Mouse (Mus musculus): ENCODE results near the gene 1600014C10Rik.

Gene 1600014C10Rik

DNA sequence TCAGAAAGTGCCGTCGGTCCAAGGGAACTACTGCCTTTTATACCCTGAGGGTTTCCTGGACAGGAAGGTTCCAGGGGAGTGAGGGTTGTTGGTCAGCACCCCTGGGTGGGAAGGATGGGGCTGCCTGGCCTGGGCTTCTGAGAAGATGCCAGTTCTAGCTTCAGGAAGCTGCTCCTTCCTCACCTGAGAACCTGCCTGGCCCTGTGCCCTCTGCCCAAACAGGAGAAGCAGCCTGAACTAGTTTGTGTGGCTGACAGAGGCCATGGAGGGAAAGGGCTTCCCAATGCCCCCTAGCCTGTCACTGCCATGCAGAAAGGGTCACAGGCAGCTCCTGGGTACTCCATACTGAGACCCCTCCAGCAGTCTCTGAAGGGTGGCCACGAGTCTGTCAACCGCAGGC lies 36.5 kb downstream of the 1600014C10Rik start:
- POLR2A ChIA-PET: interaction anchor here (0.6 to 4.6 kb wide), 8 partner anchors 8 to 679 kb away, joined by 3 to 43 read pairs (median 4); partner anchors contain the start of gene Plekhf1 (in 1 of the 4)

DNA sequence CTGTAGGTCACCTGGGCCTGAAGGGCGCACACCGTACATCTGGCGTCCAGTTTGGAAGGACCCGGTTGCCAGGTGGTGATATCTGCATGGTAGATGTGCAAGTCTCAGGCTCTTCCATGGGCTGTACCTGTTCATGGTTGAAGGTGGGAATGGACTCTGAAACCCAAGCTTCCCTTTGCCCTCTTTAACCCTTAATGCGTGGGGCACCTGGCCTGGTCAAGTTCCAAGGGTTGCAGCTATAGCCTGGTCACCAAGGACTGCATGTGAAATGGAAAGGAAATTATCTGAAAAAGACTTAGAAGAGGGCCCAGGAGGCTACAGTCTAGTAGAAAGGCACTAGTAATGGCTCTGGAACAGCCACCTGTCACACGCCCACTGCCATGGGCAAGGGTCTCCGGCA lies 37.8 kb downstream of the 1600014C10Rik start:
- POLR2A ChIA-PET: interaction anchor here in 2 of 4 experiments (1.0 to 4.6 kb wide), 8 partner anchors 10 to 113 kb away, joined by 3 to 43 read pairs (median 4); partner anchors contain the start of gene Ccne1 (in 1 of the 2)

More for the DNA sequence above, 36.5 kb downstream of the 1600014C10Rik start:
- CTCF ChIA-PET: interaction anchor here in 1 of 4 experiments (4.2 kb wide), 1 partner anchor 19 kb away, joined by 27 read pairs; no protein-coding TSS in a partner anchor

DNA sequence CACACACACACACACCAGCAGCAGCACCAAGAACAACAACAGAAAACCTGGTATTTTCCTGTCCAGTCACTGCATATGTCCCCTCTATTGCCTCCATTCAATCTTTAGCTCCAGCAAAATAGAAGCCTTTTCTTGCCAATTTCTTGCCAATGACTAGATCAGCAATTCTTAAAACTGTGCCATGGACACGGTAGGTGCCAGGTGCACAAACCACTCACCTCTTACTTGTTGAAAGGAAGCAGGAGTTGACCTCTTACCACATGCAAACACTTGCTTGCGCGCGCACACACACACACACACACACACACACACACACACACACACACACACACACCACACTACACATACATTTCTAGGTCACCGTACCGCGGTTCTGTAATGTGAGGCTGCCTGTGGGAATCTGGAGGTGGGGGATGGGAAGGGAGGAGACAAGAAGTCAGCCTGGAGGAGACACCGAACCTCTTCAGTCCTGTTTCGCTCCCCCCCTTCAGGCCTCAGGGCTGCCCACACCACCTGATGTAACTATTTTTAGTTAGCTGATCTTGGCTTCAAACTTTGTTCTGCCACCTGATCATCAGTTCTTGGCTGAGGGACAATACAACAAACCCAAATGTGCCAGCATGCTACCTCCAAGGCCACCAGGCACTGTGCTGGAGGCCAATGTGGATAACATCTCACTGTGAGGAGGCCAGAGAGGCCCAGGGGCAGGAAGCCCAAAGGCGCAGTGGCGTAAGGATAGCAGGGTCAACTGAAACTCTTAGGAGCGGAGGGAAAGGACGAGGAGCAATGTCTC lies 41.8 kb downstream of the 1600014C10Rik start:
- ChIA-PET CTCF (interaction anchor here in 1 of 4 experiments (1.0 kb wide), 2 partner anchors 24 to 33 kb away, joined by 3 read pairs; no protein-coding TSS in a partner anchor), POLR2A (no interaction called here)

More for the DNA sequence above, 37.8 kb downstream of the 1600014C10Rik start:
- CTCF ChIA-PET: interaction anchor here in 2 of 4 experiments (1.1 to 4.2 kb wide), 2 partner anchors 20 to 39 kb away, joined by 3 to 27 read pairs; no protein-coding TSS in a partner anchor

DNA sequence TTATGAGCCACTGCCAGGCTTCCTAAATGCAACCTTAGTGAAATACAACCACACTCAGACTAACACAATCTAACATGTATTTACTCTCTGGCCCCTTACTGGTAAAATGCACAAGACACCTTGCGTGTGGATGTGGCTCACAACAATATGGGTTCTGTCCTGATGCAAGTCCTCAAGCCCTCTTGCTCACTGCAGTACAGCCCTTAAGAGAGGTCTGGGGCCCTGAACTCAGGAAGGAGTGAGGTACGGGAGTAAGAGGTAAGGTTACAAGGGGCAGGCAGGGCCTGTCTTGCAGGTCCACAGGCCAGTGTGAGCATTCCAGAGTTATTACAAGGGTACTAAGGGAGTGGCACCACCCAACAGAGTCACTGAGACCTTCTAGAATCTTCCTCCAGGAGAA lies 43.2 kb downstream of the 1600014C10Rik start:
- POLR2A ChIA-PET: interaction anchor here in 2 of 4 experiments (1.1 to 3.2 kb wide), 6 partner anchors 9 to 44 kb away, joined by 3 to 19 read pairs (median 14); partner anchors contain the start of genes 1600014C10Rik (in 1 of the 2) and Pop4 (in 1 of the 2)
- CTCF ChIA-PET: no interaction called here

DNA sequence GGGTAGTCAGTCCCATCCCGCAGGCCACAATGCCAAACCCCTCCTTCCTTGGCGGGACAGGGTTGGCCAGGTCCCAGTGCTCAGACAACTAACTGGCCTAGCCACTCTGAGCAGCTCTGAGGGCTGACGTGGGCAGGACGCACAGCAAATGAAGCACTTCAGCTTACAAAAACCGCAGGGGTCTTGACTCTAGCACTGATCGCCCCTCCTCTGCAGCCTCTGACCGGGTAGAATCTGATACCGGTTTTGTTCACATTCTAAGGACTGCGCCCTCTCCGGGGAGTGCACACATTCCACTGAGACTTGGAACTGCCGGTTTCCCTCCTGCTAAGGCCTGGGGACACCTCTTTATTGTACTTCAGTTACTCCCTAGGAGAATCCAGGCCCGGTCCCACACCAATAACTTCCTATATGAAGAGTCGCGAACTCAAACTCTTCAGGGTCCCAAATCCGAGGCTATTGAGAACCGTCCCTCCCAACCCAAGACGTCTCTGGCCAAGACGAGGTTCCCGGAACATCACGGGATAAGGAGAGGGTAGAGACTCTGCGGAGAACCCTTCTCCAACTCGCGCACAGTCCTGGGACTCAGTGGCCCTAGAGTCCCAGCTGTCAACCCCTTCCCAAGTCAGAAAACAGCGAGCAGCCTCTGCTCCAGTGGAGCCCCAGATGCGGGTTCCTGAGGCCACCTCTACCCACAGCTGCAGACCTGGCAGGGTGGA lies 44.3 kb downstream of the 1600014C10Rik start:
- POLR2A ChIA-PET: interaction anchor here in 3 of 4 experiments (0.6 to 5.3 kb wide), 51 partner anchors 8 to 1291 kb away, joined by 3 to 30 read pairs (median 5); partner anchors contain the start of genes 1600014C10Rik (in 2 of the 3) and Pop4 (in 2 of the 3)
- CTCF ChIA-PET: interaction anchor here in 3 of 4 experiments (0.5 to 2.1 kb wide), 11 partner anchors 10 to 45 kb away, joined by 3 to 25 read pairs (median 4); partner anchors contain the start of gene 1600014C10Rik (in 1 of the 3)

DNA sequence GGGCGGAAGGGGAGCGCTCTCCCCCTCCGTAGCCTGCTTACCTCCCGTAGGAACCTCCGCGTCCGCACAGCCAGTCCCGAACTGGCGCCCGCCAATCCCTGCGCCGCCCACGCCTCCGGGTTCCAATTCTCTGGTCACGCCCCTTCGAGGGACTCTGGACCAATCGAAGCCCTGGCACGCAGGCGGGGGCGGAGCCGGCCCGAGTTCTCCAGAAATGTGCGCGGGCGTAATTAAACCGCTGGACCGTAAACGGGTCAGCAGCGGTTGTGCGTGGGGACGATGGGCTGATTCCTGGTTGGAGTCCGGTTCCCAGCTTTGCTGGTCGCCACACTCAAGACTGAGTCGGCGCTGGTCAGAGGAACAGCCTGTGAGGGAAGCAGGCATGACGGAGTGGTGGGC lies 44.9 kb downstream of the 1600014C10Rik start, which contains the start of gene Plekhf1:
Plekhf1 (minus strand) TSS at position 117 of the 399 bp plus-strand sequence.
- ChIA-PET POLR2A (interaction anchor here in 3 of 4 experiments (0.6 to 5.3 kb wide), 44 partner anchors 8 to 753 kb away, joined by 3 to 30 read pairs (median 5); partner anchors contain the start of genes 1600014C10Rik (in 1 of the 3) and Pop4 (in 1 of the 3)), CTCF (interaction anchor here in 3 of 4 experiments (0.6 to 2.1 kb wide), 10 partner anchors 15 to 46 kb away, joined by 3 to 25 read pairs (median 4); partner anchors contain the start of gene 1600014C10Rik (in 1 of the 3))

DNA sequence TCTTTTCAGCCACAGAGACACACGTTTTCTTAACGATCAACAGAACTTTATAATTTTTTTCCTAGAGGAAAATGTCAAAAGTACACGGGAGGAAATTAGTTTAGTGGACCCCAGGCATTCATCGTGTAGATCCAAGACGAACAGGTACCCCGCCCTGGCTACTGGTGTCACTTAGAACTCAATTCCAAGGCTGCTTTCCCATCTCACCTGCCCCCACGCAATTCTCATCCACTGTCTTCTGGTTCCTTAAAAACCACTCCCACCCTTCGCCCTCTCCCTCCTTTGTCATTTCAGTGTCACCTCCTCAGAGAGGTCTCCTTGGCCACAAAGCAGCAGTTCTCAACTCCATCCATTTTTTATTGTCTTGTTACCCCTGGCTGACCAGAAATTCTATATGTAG lies 45.3 kb downstream of the 1600014C10Rik start:
- POLR2A ChIA-PET: interaction anchor here in 3 of 4 experiments (0.6 to 5.3 kb wide), 36 partner anchors 8 to 753 kb away, joined by 3 to 30 read pairs (median 5); partner anchors contain the start of genes 1600014C10Rik (in 1 of the 3) and Pop4 (in 1 of the 3)

DNA sequence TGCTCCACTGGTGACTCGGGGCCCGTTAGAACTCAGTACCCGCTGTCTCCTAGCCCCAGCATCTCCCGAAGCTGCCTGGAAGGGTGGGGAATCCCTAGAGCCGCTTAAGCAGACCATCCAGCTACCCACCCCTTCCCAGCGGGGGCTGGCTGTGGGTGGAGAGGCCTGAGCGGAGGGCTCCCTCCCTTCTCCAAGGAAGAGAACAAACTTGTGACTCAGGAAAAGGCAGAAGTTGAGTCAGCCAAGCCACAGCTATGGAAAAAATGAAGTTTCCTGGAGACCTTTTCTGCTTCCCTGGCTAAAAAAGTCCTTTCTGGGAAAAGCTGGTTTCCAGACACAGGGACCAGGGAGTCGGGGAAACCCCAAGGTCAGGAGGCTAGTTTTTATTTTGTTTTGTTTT lies 47.3 kb downstream of the 1600014C10Rik start:
- POLR2A ChIA-PET: interaction anchor here in 3 of 4 experiments (0.7 to 5.3 kb wide), 17 partner anchors 10 to 1592 kb away, joined by 3 to 30 read pairs (median 4); partner anchors contain the start of gene Pop4 (in 1 of the 3)
- CTCF ChIA-PET: interaction anchor here in 3 of 4 experiments (0.7 to 2.5 kb wide), 7 partner anchors 25 to 169 kb away, joined by 3 to 9 read pairs (median 4); partner anchors contain the start of gene 1600014C10Rik (in 1 of the 3)

More for the DNA sequence above, 45.3 kb downstream of the 1600014C10Rik start:
- CTCF ChIA-PET: interaction anchor here in 3 of 4 experiments (0.6 to 2.1 kb wide), 9 partner anchors 15 to 46 kb away, joined by 3 to 25 read pairs (median 4); partner anchors contain the start of gene 1600014C10Rik (in 1 of the 3)

DNA sequence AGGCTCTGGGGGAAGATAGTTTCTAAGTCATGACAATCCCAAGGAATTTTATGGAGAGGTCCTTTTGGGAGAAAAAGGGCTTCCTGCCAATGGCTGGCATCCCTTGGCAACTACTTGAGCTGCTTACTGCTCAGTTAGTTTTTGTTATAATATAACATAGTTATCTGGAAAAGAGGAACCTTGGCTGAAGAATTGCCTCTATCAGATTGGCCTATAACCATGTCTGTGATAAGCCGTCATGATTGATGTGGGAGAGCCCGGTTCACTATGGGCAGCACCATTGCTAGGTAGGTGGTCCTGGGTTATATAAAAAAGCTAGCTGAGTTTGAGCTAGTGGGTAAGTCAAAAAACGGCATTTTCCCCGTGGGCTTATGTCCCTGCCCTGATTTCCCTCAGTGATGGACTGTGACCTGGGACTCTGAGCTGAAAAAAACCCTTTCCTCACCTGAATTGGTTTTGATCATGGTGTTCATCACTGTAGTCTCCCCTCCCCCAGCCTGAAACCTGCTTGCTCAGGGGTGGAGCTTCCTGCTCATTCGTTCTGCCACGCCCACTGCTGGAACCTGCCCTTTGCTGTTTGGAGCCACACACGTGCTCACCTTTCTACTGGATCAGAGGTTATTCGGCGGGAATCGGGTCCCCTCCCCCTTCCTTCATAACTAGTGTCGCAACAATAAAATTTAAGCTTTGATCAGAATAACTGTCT lies 53.5 kb downstream of the 1600014C10Rik start:
- ChIA-PET POLR2A (interaction anchor here in 3 of 4 experiments (0.7 to 1.3 kb wide), 12 partner anchors 9 to 129 kb away, joined by 3 to 7 read pairs (median 4); partner anchors contain the start of gene Plekhf1 (in 2 of the 3)), CTCF (interaction anchor here in 3 of 4 experiments (0.5 to 1.6 kb wide), 6 partner anchors 24 to 302 kb away, joined by 3 to 9 read pairs (median 4); no protein-coding TSS in a partner anchor)

DNA sequence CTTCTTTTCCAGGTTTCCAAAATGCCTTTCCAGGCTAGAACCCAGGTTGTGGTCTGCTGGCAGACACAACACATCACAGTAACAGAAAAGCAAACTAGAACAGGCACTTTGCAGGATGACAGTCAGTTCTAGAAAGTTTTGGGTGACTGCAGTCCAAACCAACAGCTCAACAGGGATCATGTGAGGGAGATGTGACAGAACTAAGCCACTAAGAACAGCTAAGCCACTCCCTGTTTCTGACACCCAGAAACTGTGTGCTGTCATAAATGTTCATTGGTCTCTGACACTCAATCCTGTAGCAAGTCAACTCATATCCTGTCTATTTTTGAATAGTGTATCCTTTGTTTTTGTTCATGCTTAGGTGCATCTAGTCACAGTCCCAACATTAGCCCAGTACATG lies 54.1 kb downstream of the 1600014C10Rik start:
- CTCF ChIA-PET: interaction anchor here in 3 of 4 experiments (0.5 to 1.6 kb wide), 6 partner anchors 25 to 302 kb away, joined by 3 to 9 read pairs (median 4); no protein-coding TSS in a partner anchor
- POLR2A ChIA-PET: interaction anchor here in 3 of 4 experiments (0.5 to 1.3 kb wide), 7 partner anchors 9 to 129 kb away, joined by 3 to 7 read pairs (median 3); partner anchors contain the start of gene Plekhf1 (in 2 of the 3)

DNA sequence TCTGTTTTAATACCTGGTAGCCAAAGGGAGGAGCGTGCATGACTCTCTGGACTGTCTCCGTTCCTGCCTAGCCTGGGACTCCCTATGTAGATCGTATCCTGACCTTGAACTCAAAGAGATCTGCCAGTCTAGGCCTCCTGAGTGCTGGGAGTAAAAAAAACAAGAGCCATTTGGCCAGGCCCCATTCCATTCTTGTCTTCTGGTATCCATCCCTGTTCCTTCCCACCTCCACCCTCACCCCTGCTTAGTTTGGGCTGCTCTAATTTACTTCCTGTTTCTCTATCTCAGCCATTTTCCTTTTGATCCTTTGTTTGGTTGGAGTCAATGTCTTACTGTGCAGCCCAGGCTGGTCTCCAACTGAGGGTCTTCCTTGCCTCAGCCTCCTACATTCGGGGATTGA lies 59.4 kb downstream of the 1600014C10Rik start:
- ChIA-PET CTCF (interaction anchor here in 3 of 4 experiments (1.1 to 2.2 kb wide), 4 partner anchors 24 to 60 kb away, joined by 3 to 8 read pairs (median 4); partner anchors contain the start of gene Pop4 (in 1 of the 3)), POLR2A (interaction anchor here in 3 of 4 experiments (0.6 to 4.1 kb wide), 13 partner anchors 9 to 135 kb away, joined by 3 to 30 read pairs (median 6); partner anchors contain the start of genes Plekhf1 (in 3 of the 3) and Ccne1 (in 1 of the 3))

Measured in embryonic stem cell, embryonic (primary cell).